Mouse (Mus musculus) thymus, adult 2 months (tissue): ENCODE results near the gene Ephb1.

Source experiments
- CTCF ChIP-seq: fragments of 200-500 bp; IDR thresholded peaks from 2 replicates; pipeline ENCODE4 v1.5.1; 2012; ENCODE audit warnings: mild to moderate bottlenecking, control low read depth, low read length, moderate library complexity, borderline replicate concordance; ENCODE audit not compliant: control insufficient read depth, poor library complexity, insufficient read depth; ENCODE audit errors: extremely low read depth
- POLR2A ChIP-seq: fragments of 200-500 bp; IDR thresholded peaks from 2 replicates; pipeline ENCODE4 v1.6.1; 2012; ENCODE audit warnings: mild to moderate bottlenecking, low read length, control low read depth, moderate library complexity; ENCODE audit not compliant: control insufficient read depth, poor library complexity, insufficient read depth; ENCODE audit errors: extremely low read depth

DNA sequence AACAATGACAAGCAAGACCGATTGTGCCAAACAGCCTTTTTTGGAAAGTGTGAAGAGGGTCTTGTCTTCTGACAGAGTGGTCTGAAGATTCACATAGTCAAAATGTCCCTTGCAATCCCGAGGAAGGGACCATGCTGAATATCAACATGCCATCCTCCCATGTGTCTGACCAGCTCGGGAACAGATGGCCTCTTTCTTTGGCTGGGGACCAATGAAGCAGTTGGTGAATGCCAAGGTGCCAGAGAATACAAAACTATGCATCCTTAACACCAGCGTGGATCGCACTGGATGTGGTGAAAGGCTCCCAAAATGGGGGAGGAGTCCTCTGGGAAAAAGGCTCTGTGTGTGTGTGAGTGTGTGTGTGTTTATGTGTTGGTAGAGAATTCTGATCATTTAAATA, 56.5 kb downstream of the Ephb1 start:
- TF ChIP-seq CTCF (no peak), POLR2A (no peak)
